Mouse (Mus musculus): ENCODE data around the gene Arpc2.

Gene Arpc2

DNA sequence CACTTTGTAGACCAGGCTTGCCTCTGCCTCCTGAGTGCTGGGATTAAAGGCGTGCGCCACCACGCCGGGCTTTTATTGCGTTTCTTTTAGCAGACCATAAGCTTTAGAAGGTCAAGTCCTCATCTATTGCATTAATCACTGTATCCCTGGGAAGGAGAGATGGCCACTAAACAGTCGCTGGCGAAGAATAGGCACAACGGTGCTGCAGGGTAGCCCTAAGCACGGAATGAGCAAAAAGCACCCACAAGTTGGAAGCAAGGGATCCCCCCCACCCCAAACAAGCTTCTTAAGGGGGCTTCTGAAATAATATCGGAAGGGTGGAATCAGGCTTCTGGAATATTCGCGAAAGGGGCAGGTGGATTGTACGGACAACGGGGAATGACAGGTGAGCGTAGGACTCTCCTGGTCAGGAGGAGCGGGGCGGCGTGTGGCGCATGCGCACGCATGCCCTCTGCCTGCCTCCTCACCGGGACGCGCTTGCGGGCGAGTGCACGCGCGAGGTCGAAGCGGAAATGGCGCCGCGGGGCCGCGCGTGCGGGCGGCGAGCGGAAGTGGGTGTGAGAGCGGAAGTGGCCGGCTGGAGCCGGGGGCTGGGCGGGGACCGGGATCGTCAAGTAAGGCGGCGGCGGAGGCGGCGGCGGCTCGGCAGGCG is at the start of gene Arpc2:
Gene Arpc2 (plus strand): TSS at position 147 of the 652 bp plus-strand sequence.
- peak; percentile 99 for DNase-seq

DNA sequence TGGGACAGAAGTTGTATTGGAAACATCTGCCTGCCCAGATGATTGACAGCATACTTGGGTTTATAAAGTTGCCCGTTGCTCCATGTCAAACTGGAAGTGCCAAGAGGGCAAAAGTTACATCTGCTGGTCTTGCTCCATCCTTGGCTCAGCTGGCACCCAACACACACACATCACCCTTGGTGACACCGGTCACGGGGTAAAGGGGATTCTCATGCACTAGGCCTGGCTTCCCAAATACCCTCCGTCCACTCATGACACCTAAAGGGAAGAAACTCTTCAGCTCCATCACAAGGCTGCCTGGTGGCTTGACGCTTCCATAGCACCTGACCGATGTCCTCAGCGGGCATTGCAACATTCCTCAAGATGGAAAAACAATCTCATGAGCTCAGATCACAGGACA is 45.4 kb upstream of the Arpc2 start:
- no peak for DNase-seq

DNA sequence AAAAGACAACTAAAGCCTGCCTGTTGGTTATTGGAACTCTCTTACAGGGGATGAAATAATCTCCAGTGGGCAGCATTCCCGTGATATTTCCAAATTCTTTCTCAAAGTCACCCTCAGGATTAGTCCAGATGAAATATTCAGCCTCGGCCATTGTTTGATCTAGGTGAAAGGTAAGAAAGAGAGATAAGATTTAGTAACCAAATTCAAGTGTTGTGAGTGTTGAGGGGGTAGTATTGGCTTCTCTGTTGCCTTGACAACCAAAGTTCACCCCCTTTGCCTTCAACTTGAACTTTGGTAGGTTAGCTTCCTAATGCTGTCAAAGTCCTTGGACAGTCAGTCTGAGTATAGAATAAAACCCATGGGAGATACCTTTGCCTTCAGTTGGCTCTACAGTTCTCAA is 43.2 kb upstream of the Arpc2 start:
- DNase-seq = no peak

GRCm38 (mm10) chr1:74194445-74194844 is 41.4 kb upstream of the Arpc2 start, which contains the start of gene Cxcr1:
Gene Cxcr1 (minus strand): TSS chr1:74194631.
- no peak for DNase-seq

GRCm38 (mm10) chr1:74195961-74196360 is 39.9 kb upstream of the Arpc2 start:
- peak; percentile 45 to 47 for DNase-seq

GRCm38 (mm10) chr1:74196621-74197419 is 39.1 kb upstream of the Arpc2 start:
- DNase-seq = no peak

DNA sequence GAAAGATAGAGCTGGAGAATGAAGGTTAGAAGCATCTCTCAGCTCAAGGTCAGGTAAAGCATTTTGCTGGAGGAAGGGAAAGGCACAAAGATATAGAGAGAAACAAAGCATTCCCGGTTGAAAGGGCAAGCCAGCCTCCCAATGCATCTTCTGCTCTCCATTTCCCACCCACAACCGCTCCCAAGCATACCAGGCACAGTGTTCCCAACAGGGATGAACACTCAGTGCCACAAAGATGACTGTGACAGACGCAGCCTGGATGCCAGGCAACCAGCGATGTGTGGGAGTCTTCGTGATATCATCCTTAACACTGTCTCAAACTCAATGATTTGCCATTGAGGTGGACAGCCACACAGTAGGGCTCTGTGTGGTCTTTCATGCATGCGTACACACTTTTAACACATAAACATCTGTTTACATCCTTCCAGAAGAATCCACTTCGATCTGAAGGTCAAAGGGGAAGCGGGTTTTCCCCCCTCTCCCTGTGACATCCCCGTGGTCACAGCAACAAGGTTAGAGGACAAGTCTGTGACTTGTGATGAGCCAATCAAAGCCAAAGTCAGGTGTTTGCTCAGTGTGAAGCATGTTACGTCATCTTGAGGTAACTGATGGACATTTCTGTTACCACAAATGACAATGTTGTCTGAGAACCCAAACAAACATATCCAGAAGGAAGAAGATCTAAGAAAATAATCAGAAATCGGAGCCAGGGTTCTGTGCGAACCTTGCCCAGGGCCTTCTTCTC is 38.0 kb upstream of the Arpc2 start:
- DNase-seq = no peak

DNA sequence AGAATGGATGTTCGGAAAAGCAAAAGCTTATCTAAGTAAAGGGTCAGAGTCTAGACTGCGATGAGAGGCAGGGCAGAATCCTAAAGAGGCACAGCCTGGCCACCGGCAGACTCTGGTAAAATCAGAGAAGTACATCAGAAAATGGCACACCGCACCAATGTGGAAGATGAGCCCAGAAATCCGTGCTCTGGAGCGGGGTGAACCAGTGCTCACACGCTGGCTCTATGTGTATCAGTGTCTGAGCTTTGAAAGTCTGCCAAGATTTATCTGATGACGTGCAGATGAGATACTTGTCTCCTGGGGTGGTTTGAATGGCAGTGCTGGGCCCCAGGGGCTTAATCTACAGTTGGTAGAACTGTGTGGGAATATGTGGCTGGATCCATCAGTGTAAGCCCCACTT is 36.8 kb upstream of the Arpc2 start:
- DNase-seq = no peak

DNA sequence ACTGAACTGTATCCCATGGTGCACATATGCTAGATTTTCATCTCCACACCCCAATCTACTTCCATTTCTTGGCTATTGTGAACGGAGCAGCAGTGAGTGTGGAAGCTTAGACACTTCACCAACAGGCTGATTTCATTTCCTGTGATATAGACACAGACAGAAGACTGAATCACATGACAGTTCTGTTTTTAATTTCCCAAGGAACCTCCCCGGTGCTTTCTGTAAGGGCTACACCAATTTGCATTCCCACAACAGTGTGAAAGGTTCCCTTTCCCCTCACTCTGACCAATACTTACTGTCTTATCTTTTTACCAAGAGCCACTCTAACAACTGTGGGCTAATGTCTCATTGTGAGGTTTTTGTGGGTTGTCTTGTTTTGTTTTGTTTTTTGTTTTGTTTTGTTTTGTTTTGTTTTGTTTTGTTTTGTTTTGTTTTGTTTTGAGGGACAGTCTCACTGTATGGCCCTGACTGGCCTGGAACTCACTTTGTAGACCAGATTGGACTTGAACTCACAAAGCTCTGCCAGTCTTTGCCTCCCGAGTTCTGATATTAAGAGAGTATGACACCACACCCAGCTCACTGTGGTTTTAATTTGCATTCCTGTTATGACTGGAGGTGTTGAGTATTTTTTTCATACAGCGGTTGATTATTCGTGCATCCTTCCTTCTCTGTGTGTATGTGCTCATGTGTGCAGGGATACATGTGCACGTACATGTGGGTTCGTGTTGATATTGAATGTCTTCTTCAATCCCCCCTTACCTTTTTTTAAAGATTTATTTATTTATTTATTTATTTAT is 34.6 kb upstream of the Arpc2 start:
- peak; percentile 10 to 21 for DNase-seq

GRCm38 (mm10) chr1:74203457-74203856 is 32.4 kb upstream of the Arpc2 start:
- no peak for DNase-seq

DNA sequence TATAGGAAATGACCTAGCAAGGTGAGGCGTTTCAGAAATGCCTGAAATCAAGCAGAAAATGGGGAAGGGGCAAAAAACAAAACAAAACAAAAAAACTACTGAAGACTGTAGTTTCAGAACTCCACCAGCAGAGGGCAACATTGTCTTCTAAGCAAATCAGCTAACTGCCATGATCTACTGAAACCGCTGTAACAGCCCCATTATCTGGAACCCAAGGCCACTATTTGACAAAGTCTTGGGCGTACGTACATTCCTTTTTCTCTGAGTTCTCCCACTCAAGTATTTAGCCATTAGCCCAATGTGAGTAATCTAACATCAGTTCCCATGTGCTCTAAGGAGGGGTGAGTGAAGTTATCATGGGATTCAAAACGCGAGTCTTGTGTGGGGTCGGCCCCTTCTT is 30.0 kb upstream of the Arpc2 start:
- peak; percentile 61 for DNase-seq

DNA sequence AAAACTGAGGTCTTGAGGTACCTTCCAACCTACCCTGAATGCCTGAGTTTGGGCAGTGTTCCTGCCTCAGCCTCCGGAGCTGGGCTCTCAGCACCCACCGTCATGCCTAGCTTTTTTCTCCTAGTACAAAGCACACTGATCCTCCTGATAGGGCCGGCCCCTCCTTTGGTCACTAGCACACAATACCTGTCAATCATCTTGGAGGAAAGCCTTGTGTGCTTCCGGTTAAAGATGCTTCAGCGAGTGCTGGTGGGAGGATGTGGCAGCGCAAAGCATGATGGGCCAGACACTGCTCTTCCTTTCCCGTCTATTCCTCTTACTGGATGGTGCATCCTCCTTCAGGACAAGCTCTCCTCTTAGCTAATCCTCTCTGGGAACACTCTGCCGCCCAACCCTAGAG is 29.2 kb upstream of the Arpc2 start:
- no peak for DNase-seq

DNA sequence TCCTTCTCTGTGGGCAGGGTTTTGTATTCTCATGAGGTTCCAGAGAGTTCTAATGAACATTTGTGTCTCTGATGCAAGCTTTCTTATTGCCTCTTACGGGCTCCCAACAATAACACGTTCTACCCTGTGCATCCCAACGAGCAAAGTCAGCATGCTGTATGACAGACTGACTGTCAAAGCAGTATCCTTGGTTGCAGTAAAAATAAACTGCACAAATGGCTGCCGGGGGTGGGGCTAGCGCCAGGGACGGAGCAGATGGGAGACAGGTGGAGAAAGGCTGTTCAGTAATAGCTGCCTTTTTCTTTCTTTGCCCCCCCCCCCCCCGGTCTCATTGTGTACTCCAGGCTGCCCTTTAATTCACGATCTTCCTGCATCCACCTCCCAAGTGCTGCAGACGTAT is 28.0 kb upstream of the Arpc2 start:
- DNase-seq = no peak

DNA sequence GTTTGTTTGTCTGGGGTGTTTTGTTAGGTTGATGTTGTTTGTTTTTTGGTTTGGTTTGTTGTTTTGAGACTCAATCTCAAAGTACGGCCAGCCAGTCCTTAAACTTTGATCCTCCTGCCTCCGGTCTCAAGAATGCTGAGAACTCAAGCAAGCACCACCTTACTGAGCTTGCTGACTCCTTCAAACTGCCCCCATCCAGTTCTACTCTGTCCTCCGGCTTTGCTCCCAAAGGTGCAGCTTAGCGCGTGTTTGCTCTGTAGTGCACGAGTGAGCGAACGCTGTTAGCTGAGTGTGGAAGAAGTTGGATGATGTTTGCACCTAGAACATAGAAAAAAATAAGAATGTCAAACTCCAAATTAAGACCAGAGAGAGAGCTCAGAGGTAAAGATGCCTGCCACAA is 26.9 kb upstream of the Arpc2 start:
- DNase-seq = no peak

DNA sequence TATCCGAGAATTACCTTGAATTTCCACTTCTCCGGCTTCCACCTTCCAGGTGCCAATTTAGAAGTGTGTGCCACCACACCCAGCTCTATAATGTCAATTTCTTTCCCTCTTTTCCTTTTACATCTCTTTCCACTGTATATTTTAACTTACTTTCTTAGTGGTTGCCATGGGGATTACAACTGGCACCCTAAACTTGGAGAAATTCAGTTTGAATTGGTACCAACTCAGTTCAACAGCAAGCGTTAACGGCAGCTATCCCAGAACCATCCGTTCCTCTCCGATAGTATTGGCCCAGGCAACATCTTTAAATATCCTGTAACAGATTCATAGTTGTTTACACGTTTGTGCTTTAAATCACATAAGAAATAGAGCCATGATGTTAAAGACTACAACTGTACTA is 16.0 kb upstream of the Arpc2 start:
- no peak for DNase-seq

DNA sequence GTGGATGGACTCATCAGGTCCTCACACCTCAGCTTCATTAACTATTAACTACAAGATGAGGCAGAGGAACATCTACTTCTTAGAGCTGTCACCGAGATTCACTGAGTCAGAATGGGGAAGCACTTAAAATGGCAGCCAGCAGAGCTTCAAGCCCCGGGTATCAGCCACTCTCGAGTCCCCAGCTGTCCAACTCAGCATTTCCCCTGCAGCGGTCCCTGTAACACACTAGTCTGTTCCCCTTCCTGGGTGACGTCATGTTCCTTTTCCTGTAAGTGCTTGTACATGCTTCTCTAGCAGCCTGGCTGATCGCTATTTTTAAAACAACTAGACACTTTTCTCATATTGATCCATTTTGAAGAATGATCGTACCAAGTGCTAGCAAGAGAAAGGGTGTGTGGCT is 8.6 kb upstream of the Arpc2 start:
- DNase-seq = peak; percentile 76 to 81

- no peak for DNase-seq
Measured at GRCm38 (mm10) chr1:74229942-74230341, 5.9 kb upstream of the Arpc2 start.

DNA sequence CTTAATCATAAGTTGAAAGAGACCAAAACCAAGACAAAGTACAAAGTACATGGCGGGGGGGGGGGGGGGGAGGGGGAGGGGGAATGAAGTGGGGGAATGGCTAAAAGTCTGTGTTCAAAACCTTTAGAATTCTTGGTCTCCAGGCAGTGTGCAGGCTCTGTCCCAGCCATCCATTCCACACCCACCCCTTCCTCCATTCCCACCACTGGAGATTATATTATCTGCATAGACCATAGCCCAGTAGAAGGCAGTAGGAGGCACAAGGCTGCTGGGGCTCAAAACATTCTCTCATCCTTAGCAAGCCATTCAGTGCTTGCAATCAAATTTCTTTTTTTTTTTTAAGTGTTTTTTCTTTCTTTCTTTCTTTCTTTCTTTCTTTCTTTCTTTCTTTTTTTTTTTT is 4.9 kb upstream of the Arpc2 start:
- no peak for DNase-seq

DNA sequence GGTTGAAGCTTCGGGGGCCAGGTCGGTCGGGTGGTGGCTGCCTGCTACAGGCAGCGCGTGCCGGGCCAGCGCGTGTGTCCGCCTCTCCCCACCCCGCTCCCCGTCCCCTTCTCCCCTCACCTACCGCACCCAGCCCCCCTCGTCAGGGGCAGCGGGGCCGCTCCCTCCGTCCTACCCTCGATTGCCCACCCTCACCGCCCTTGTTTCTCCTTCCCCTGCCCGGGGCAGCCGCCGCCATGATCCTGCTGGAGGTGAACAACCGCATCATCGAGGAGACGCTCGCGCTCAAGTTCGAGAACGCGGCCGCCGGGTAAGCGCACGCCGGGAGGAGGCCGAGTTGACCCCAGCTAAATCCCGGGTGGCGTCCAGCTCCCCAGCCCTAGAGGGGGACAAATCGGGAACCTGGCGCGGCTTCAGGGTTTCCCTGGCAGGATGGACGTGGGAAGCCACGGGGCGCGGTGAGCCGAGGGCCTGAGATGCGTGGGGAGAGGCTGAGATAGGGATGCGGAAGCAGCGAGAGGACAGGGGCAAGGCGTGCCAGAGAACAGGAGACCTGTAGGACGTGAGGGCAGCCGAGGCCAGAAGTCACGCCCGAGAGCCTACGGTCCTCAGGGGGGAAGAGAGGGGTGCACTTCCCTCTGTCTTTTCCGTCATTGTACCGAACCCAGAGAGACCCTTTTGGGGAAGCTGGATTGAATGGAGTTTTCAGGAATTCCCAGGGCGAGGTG is 870 bp downstream of the Arpc2 start:
- peak; percentile 50 to 54 for DNase-seq

DNA sequence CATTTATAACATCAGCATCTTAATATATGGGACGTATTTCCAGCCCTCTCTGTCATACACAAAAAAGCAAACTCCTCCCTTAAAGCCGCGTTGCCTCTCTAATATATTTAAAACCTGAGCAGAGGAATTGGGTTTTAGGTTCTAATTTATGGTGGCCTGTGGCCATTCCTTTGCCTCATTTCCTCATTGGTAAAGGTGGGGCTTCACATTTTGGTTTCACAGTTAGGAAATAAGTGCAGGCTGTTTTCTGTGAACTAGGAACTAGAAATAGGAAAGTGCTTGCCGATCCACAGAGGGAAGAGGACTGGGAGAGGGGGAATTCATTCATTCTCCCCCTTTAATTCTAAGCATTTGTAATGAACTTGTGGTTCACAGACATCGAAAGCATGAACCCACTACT is 1.8 kb downstream of the Arpc2 start:
- no peak for DNase-seq

DNA sequence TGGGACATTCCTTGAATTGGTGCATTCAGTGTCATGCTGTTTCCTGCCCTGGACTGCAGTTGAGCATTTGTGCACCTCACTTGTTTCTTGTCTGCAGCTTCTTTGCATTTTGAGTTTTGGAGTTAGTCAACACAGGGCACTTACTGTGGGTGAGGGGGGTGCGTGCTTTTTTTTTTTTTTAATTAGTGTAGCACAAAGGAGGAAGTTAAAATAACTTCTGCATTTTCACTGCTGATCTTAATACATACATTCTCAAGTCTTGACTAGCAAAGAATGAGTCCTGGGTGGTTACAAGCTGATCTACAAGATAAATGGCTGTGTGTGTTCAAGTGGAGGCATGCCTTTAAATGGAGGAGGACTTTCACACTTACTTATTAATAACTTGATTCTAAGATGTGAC is 2.3 kb downstream of the Arpc2 start:
- peak in 1 of 2 experiments; percentile 63 for DNase-seq

GRCm38 (mm10) chr1:74239162-74239561 is 3.3 kb downstream of the Arpc2 start:
- DNase-seq = peak in 1 of 2 experiments; percentile 5

Measured in B cell, adult 2 months (primary cell).